In the genomic region with DNA sequence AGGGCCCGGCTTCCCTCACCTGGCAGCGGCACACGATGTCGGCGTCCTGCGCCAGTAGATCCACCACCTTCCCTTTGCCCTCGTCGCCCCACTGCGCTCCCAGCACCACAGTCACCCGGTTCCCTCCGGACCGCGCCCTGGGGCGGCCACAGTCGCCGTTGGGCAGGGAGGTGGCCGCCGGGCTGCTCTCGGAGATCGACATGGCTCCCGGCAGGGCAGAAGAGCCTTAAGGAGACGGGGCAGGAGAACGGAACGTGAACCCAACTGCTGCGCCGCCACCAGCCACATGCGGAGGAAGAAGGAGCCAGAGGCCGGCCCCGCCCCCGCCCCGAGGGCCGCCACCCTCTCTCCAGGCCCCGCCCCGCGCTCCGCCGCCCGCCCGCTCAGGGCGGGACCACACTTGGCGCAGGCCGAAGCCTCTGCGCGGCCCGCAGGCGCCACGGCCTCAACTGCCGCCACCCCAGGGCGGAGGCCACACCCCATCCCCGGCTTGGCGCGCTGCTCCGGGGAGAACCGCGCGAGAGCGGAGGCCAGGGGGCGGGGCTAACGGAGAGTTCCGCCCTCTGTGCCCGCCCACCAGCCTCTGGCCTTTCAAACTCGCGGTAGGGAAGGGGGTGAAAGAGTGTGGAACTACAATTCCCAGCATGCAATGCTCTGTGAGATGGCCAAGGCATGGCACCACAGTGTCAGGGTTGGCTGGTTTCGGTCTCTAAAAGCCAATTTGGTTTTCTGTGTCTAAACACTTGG, we compare ENCODE assay signal across 8 mouse cellular contexts. TPM values are rescaled to one million over a fixed set of nuclear protein-coding genes. Genes with fewer than 3 reads are reported as not detected.
A peak's percentile ranks its signal among the peaks of the same experiment; 100 is the strongest.
DNase-seq lines count a peak whose midpoint lies in the region; ATAC-seq and TF ChIP-seq lines count a peak whose summit lies in the region.

A gene (minus strand): TSS at position 319 of the 747 bp plus-strand sequence.

- peak within 1 kb of the TSS; percentile 89 for H3K4me3 ChIP-seq in hindbrain, embryonic 10.5 days
- H3K4me3 ChIP-seq in lung, postnatal 0 days (ENCODE audit: low read depth, low read length): peak within 1 kb of the TSS; percentile 84

- no peaks in the 10 kb centered on the region for H3K9me3 ChIP-seq in hindbrain, embryonic 10.5 days
- H3K9me3 ChIP-seq in lung, postnatal 0 days (ENCODE audit: low read length): no peaks in the 10 kb centered on the region

- H3K27me3 ChIP-seq in hindbrain, embryonic 10.5 days (ENCODE audit: insufficient read depth, poor library complexity, severe bottlenecking): no peaks in the 10 kb centered on the region
- H3K27me3 ChIP-seq in lung, postnatal 0 days (replicated peaks; ENCODE audit: insufficient read depth, low read length): no peaks in the 10 kb centered on the region

- H3K9ac ChIP-seq in lung, postnatal 0 days (replicated peaks; ENCODE audit: low read depth): peak within 1 kb of the TSS; percentile 82

- peak within 1 kb of the TSS; percentile 96 for H3K27ac ChIP-seq in hindbrain, embryonic 10.5 days
- H3K27ac ChIP-seq in lung, postnatal 0 days (ENCODE audit: low read length): peak within 1 kb of the TSS; percentile 97

- WGBS in hindbrain, embryonic 10.5 days: under 1% methylated on average over 64 of the region's 64 CpGs
- 0% methylated on average over 47 of the region's 64 CpGs for WGBS in lung, postnatal 0 days

- TF ChIP-seq CTCF in lung, postnatal 0 days (IDR thresholded peaks at IDR 0.05): no peak

- no peaks in the 10 kb centered on the region for H3K36me3 ChIP-seq in hindbrain, embryonic 10.5 days
- H3K36me3 ChIP-seq in lung, postnatal 0 days (ENCODE audit: insufficient read depth, low read length): no peaks in the 10 kb centered on the region

- H3K4me2 ChIP-seq in lung, postnatal 0 days (replicated peaks; ENCODE audit: low read depth, low read length): peak within 1 kb of the TSS; percentile 83

- no peak for TF ChIP-seq EP300 in lung, postnatal 0 days (IDR thresholded peaks at IDR 0.05)

- peak; percentile 96 for ATAC-seq in frontal cortex, adult (ENCODE audit: low TSS enrichment)
- peak; percentile 99 for ATAC-seq in lung, postnatal 0 days

- H3K4me1 ChIP-seq in hindbrain, embryonic 10.5 days (replicated peaks): peaks cover 31% of the 10 kb centered on the region
- peaks cover 17% of the 10 kb centered on the region; the same call in 1 of the 2 replicates for H3K4me1 ChIP-seq in lung, postnatal 0 days (ENCODE audit: insufficient read depth, low read depth, low read length)

- peak; percentile 99 for DNase-seq in MN1 (ENCODE audit: low spot score)
- peak; percentile 99 for DNase-seq in cerebellum, adult 9-10 months
- peak; percentile 98 for DNase-seq in hindbrain, embryonic 10.5 days (ENCODE audit: low spot score)
- DNase-seq in layer of hippocampus, adult 9-11 months: peak; percentile 99
- peak; percentile 99 for DNase-seq in lung, postnatal 0 days (ENCODE audit: low spot score)
- DNase-seq in ovary, postnatal 14 days (ENCODE audit: low spot score): peak; percentile 98
- peak; percentile 99 for DNase-seq in thymus, postnatal 14 days

RNA-seq across cellular contexts. Expression of the gene that starts here (rescaled TPM):
- polyA plus RNA-seq in hindbrain, embryonic 10.5 days (2016; fragmentation: Nextera tagmentation; extraction: Ambion mirVana): 42.4 and 54.7 TPM in 2 replicates
- polyA plus RNA-seq in lung, postnatal 0 days (2015; fragmentation: Nextera tagmentation; extraction: Ambion mirVana): 28.4 and 31.4 TPM in 2 replicates

Comparison
In these comparisons a context has a peak if more than half of its experiments do, and no peak if none do; other contexts are left out.
1. Peak in every context shown above with its lines: DNase-seq, ATAC-seq, H3K4me3 ChIP-seq and H3K27ac ChIP-seq.